Mouse (Mus musculus) CH12.LX (cell line): ENCODE results near the gene Nfix.

Experiments used
- CTCF ChIP-seq, 2 experiments: IDR thresholded peaks in 1 of 2; conservative IDR thresholded peaks in 1 of 2; 2 replicates each; pipeline ENCODE4 v1.5.1; 2011 to 2012; ENCODE audit warnings: low read depth in 2 of 2, low read length in 2 of 2, improper control_type of control experiment in 1 of 2, inconsistent platforms in 1 of 2, mild to moderate bottlenecking in 1 of 2, moderate library complexity in 1 of 2
- KAT2A ChIP-seq: IDR thresholded peaks from 2 replicates; pipeline ENCODE4 v1.6.1; 2012; ENCODE audit warnings: low read length, improper control_type of control experiment, inconsistent platforms; ENCODE audit not compliant: insufficient replicate concordance
- POLR2A ChIP-seq: IDR thresholded peaks from 2 replicates; pipeline ENCODE4 v1.6.1; 2011; ENCODE audit warnings: low read depth, mild to moderate bottlenecking, improper control_type of control experiment, low read length
- POLR2AphosphoS2 ChIP-seq: IDR thresholded peaks from 2 replicates; pipeline ENCODE4 v1.6.1; 2011; ENCODE audit warnings: low read depth, low read length, improper control_type of control experiment
- SIN3A ChIP-seq: IDR thresholded peaks from 2 replicates; pipeline ENCODE4 v1.6.1; 2012; ENCODE audit warnings: low read length, improper control_type of control experiment, inconsistent platforms
- TCF12 ChIP-seq: IDR thresholded peaks from 2 replicates; pipeline ENCODE4 v1.6.1; 2014; ENCODE audit warnings: low read depth, mild to moderate bottlenecking, inconsistent platforms, low read length, improper control_type of control experiment
- ZC3H11A ChIP-seq: IDR thresholded peaks from 2 replicates; pipeline ENCODE4 v1.6.1; 2012; ENCODE audit warnings: low read depth, mild to moderate bottlenecking, inconsistent platforms, low read length, improper control_type of control experiment

DNA sequence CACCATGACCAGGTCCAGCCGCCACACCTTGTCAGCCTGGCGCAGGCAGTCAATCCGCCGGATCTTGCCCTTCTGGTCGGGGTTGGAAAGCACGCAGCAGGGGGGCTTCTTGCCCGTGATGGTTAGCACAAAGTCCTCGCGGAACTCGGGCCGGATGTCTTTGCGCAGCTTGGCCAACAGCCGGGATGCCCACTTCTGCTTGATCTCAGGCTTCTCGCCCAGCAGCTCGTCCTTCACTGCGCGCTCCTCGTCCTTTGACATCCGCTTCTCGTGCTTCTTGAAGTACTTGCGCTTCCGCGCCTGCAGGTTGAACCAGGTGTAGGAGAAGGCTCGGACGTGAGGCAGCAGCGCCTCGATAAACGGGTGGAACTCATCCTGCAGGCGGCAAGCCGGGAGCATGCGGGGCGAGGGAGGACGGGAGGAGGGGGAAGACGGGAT, 28.2 kb downstream of the Nfix start:
- no peak for TF ChIP-seq CTCF (conservative IDR thresholded peaks at IDR 0.05 in 1 of 2, IDR thresholded peaks at IDR 0.05 in 1 of 2; ENCODE audit: low read depth in 2 of 2, low read length in 2 of 2)
- TF ChIP-seq POLR2A, result no peak
- no peak for TF ChIP-seq SIN3A
- TF ChIP-seq KAT2A, result no peak
- TF ChIP-seq POLR2AphosphoS2, result no peak
- TF ChIP-seq TCF12, result no peak
- TF ChIP-seq ZC3H11A, result no peak
